Mouse (Mus musculus) stomach, postnatal 0 days (tissue): ENCODE measurements around the gene Ddx52.

Experiments
- CTCF ChIP-seq: IDR thresholded peaks from 2 replicates; pipeline ENCODE4 v1.5.1; 2016; ENCODE audit warnings: antibody characterized with exemption, low read depth, mild to moderate bottlenecking, moderate library complexity
- EP300 ChIP-seq: optimal IDR thresholded peaks from 2 replicates; pipeline ENCODE3; 2016; ENCODE audit warnings: antibody characterized with exemption

- TF ChIP-seq EP300: no peak
- no peak for TF ChIP-seq CTCF
Measured at GRCm38 (mm10) chr11:83979992-83980391, 38.1 kb downstream of the Ddx52 start.
